7 mouse cellular contexts compared by ENCODE assay signal in genomic region chr2:152815879-152816656, GRCm38 (mm10). TPM values are rescaled to one million over a fixed set of nuclear protein-coding genes. Genes with fewer than 3 reads are reported as not detected.
DNase-seq lines count a peak whose midpoint lies in the region; ATAC-seq lines count a peak whose summit lies in the region.

No protein-coding gene starts in this region.

- intact Hi-C loops in left cerebral cortex, postnatal 14 days (cut with DNase I): no loop called here

- no peak overlapping the region for H3K4me3 ChIP-seq in lung, embryonic 15.5 days
- no peak overlapping the region for H3K4me3 ChIP-seq in embryonic facial prominence, embryonic 12.5 days

- H3K4me1 ChIP-seq in lung, embryonic 15.5 days: peaks cover 74% of the 10 kb centered on the region
- peaks cover 27% of the 10 kb centered on the region for H3K4me1 ChIP-seq in embryonic facial prominence, embryonic 12.5 days

- DNase-seq in lung, postnatal 14 days: no peak
- peak; percentile 77 to 92 for DNase-seq in kidney, postnatal 25 days
- DNase-seq in thymus, postnatal 0 days (ENCODE audit: low spot score): peak; percentile 95
- DNase-seq in left cerebral cortex, postnatal 14 days (ENCODE audit: low spot score in 2 of 2): no peak
- DNase-seq in adrenal gland, adult 2 months: no peak

- no peak overlapping the region for H3K9ac ChIP-seq in lung, embryonic 15.5 days
- H3K9ac ChIP-seq in embryonic facial prominence, embryonic 12.5 days: no peak overlapping the region

- no peak overlapping the region for H3K4me2 ChIP-seq in lung, embryonic 15.5 days
- H3K4me2 ChIP-seq in embryonic facial prominence, embryonic 12.5 days (replicated peaks): no peak overlapping the region

- peak overlapping the region; percentile 95 for H3K27ac ChIP-seq in lung, embryonic 15.5 days
- 0 out of 2 replicates have a peak overlapping the region, but pooled peaks have one; percentile 46 for H3K27ac ChIP-seq in embryonic facial prominence, embryonic 12.5 days

- 66% methylated on average over 7 of the region's 7 CpGs for WGBS in lung, embryonic 15.5 days
- 68% methylated on average over 7 of the region's 7 CpGs for WGBS in embryonic facial prominence, embryonic 12.5 days

- no peak for ATAC-seq in lung, embryonic 15.5 days (ENCODE audit: borderline replicate concordance, extremely low read depth, low FRiP score, low TSS enrichment)
- no peak for ATAC-seq in embryonic facial prominence, embryonic 12.5 days (ENCODE audit: insufficient number of reproducible peaks, insufficient read depth, low FRiP score, low TSS enrichment)

- H3K9me3 ChIP-seq in lung, embryonic 15.5 days: no peaks in the 10 kb centered on the region
- H3K9me3 ChIP-seq in embryonic facial prominence, embryonic 12.5 days: no peaks in the 10 kb centered on the region

- no peaks in the 10 kb centered on the region for H3K27me3 ChIP-seq in lung, embryonic 15.5 days
- no peaks in the 10 kb centered on the region for H3K27me3 ChIP-seq in embryonic facial prominence, embryonic 12.5 days

- H3K36me3 ChIP-seq in lung, embryonic 15.5 days: peaks cover 13% of the 10 kb centered on the region
- H3K36me3 ChIP-seq in embryonic facial prominence, embryonic 12.5 days: peaks cover 21% of the 10 kb centered on the region

RNA-seq across cellular contexts. Expression of gene Bcl2l1, which starts 15.5 kb away (rescaled TPM):
- polyA plus RNA-seq in lung, embryonic 15.5 days (2015; fragmentation: Nextera tagmentation; extraction: Ambion mirVana): 101 and 107 TPM in 2 replicates
- 104 and 105 TPM in 2 replicates for polyA plus RNA-seq in embryonic facial prominence, embryonic 12.5 days (2016; fragmentation: Nextera tagmentation; extraction: Ambion mirVana)
- 178 TPM in 2 replicates for polyA plus RNA-seq in thymus, postnatal 0 days (2015; fragmentation: Nextera tagmentation; extraction: Ambion mirVana)
- total RNA-seq in left cerebral cortex, postnatal 14 days (2021): 100 to 1,000 TPM; 120 to 127 TPM
- 10 to 100 TPM; 54.3 to 79.7 TPM for total RNA-seq in adrenal gland, adult 2 months (2021)
- polyA plus RNA-seq in adrenal gland, adult 2 months (2012; rRNA removed): 42.4 and 43.8 TPM in 2 replicates

RNA-seq across cellular contexts. Expression of gene Tpx2, which starts 31.7 kb away (rescaled TPM):
- polyA plus RNA-seq in lung, embryonic 15.5 days (2015; fragmentation: Nextera tagmentation; extraction: Ambion mirVana): 92.1 and 94.7 TPM in 2 replicates
- polyA plus RNA-seq in embryonic facial prominence, embryonic 12.5 days (2016; fragmentation: Nextera tagmentation; extraction: Ambion mirVana): 92.4 and 106 TPM in 2 replicates
- polyA plus RNA-seq in thymus, postnatal 0 days (2015; fragmentation: Nextera tagmentation; extraction: Ambion mirVana): 72.5 and 81.3 TPM in 2 replicates
- 1 to 10 TPM; 2.6 to 3.0 TPM for total RNA-seq in left cerebral cortex, postnatal 14 days (2021)
- total RNA-seq in adrenal gland, adult 2 months (2021): 1 to 10 TPM; 2.0 to 4.2 TPM
- 0.18 and 0.40 TPM in 2 replicates for polyA plus RNA-seq in adrenal gland, adult 2 months (2012; rRNA removed)

Comparison
In these comparisons a context has a peak if more than half of its experiments do, and no peak if none do; other contexts are left out.
1. DNase-seq: peak in kidney, postnatal 25 days (2 of 2) and thymus, postnatal 0 days (single experiment); none in lung, postnatal 14 days (single experiment), left cerebral cortex, postnatal 14 days (0 of 2) and adrenal gland, adult 2 months (single experiment).
2. RNA of gene Tpx2, which starts 31.7 kb away (polyA plus RNA-seq): 92.4 to 106 TPM in embryonic facial prominence, embryonic 12.5 days, 92.1 to 94.7 TPM in lung, embryonic 15.5 days and 72.5 to 81.3 TPM in thymus, postnatal 0 days; 0.18 to 0.40 TPM in adrenal gland, adult 2 months; every median in the first group is over 10 times any median in the second.